ENCODE assay signal across 22 mouse cellular contexts in the genomic region with DNA sequence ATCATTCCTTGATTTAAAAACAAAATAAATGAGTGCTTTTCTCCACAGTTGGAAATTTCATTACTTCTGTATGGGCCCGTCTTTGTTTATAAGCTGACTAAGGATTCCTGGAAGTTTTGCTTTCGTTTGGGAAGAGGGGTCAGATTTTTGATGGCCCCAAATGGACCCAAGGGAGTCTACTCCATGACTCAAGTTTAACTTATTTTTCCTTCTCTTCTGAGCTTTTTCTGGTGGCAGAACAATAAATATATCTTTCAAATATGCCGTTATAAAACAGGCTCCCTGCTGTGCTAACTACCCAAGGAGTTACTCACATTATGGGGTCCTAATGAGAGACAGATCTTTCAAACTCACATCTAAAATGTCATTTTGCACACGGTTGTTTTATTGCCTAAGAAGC.
A peak's percentile ranks its signal among the peaks of the same experiment; 100 is the strongest.
DNase-seq lines count a peak whose midpoint lies in the region; ATAC-seq and TF ChIP-seq lines count a peak whose summit lies in the region.
"Had no signal": no experiment of that assay in that cellular context is flagged by ENCODE, and none has a peak within 500 bp of the region (broad histone marks: within the 10 kb centered on the region; RNA-seq: fewer than 3 reads in every experiment).

No protein-coding gene starts in this region.

- no peak overlapping the region for H3K27ac ChIP-seq in kidney, postnatal 0 days
- no peak overlapping the region for H3K27ac ChIP-seq in limb, embryonic 13.5 days
- H3K27ac ChIP-seq: forebrain, embryonic 12.5 days; heart, embryonic 15.5 days; hindbrain, postnatal 0 days; liver, embryonic 14.5 days; lung, embryonic 15.5 days; midbrain, embryonic 12.5 days; neural tube, embryonic 13.5 days had no signal

- DNase-seq in kidney, postnatal 0 days (ENCODE audit: low spot score), result peak; percentile 74
- DNase-seq in kidney, adult 11 months, result no peak
- DNase-seq in embryo, embryonic 10.5 days (ENCODE audit: low spot score), result peak; percentile 70
- DNase-seq in forelimb bud, embryonic 11.5 days (ENCODE audit: low read depth, low spot score), result peak; percentile 77
- no peak for DNase-seq in adrenal gland, postnatal 25 days
- DNase-seq in yolk sac, embryonic 10.5 days (ENCODE audit: low spot score), result no peak
- DNase-seq in heart, postnatal 36 days, result no peak
- DNase-seq: adrenal gland, adult 8-10 months; cerebellum, adult 9-10 months; gastrocnemius, postnatal 25 days; left cerebral cortex, postnatal 4 days; lung, postnatal 4 days; thymus, postnatal 4 days had no signal

- ATAC-seq in kidney, postnatal 0 days (replicated peaks; ENCODE audit: low FRiP score, low read depth), result no peak
- 0 out of 2 replicates have a peak, but pooled peaks have one; percentile 15 for ATAC-seq in limb, embryonic 13.5 days (ENCODE audit: low FRiP score, low read depth)
- ATAC-seq: hindbrain, postnatal 0 days; Patski had no signal

- no peaks in the 10 kb centered on the region for H3K9me3 ChIP-seq in kidney, postnatal 0 days (replicated peaks; ENCODE audit: low read length)
- no peaks in the 10 kb centered on the region for H3K9me3 ChIP-seq in limb, embryonic 13.5 days
- H3K9me3 ChIP-seq: forebrain, embryonic 12.5 days; heart, embryonic 15.5 days; lung, embryonic 15.5 days; midbrain, embryonic 12.5 days; neural tube, embryonic 13.5 days had no signal

- 13% methylated on average over 4 of the region's 4 CpGs for WGBS in kidney, postnatal 0 days
- 5% methylated on average over 4 of the region's 4 CpGs for WGBS in limb, embryonic 13.5 days

- H3K4me3 ChIP-seq in kidney, postnatal 0 days (replicated peaks; ENCODE audit: low read depth, low read length), result no peak overlapping the region
- no peak overlapping the region for H3K4me3 ChIP-seq in limb, embryonic 13.5 days
- H3K4me3 ChIP-seq: forebrain, embryonic 12.5 days; heart, embryonic 15.5 days; lung, embryonic 15.5 days; midbrain, embryonic 12.5 days; neural tube, embryonic 13.5 days had no signal

- no peaks in the 10 kb centered on the region for H3K36me3 ChIP-seq in kidney, postnatal 0 days (ENCODE audit: insufficient read depth, low read length)
- H3K36me3 ChIP-seq in limb, embryonic 13.5 days, result no peaks in the 10 kb centered on the region
- H3K36me3 ChIP-seq: forebrain, embryonic 12.5 days; heart, embryonic 15.5 days; lung, embryonic 15.5 days; midbrain, embryonic 12.5 days; neural tube, embryonic 13.5 days had no signal

- TF ChIP-seq CTCF in kidney, postnatal 0 days (IDR thresholded peaks at IDR 0.05; ENCODE audit: low read depth), result no peak

- no peaks in the 10 kb centered on the region for H3K27me3 ChIP-seq in kidney, postnatal 0 days (ENCODE audit: insufficient read depth, low read length)
- peaks cover 26% of the 10 kb centered on the region for H3K27me3 ChIP-seq in limb, embryonic 13.5 days
- H3K27me3 ChIP-seq: forebrain, embryonic 12.5 days; heart, embryonic 15.5 days; lung, embryonic 15.5 days; midbrain, embryonic 12.5 days; neural tube, embryonic 13.5 days; Patski had no signal

- H3K4me2 ChIP-seq in kidney, postnatal 0 days (ENCODE audit: low read length), result peak overlapping the region; percentile 27
- peak overlapping the region; percentile 30 for H3K4me2 ChIP-seq in limb, embryonic 13.5 days (replicated peaks)
- H3K4me2 ChIP-seq: forebrain, embryonic 12.5 days; heart, embryonic 15.5 days; lung, embryonic 15.5 days; midbrain, embryonic 12.5 days; neural tube, embryonic 13.5 days had no signal

- intact Hi-C loops in heart, postnatal 36 days (cut with DNase I), result no loop called here

- no peaks in the 10 kb centered on the region for H3K4me1 ChIP-seq in kidney, postnatal 0 days (replicated peaks; ENCODE audit: insufficient read depth, low read length)
- peaks cover 32% of the 10 kb centered on the region for H3K4me1 ChIP-seq in limb, embryonic 13.5 days
- H3K4me1 ChIP-seq: forebrain, embryonic 12.5 days; midbrain, embryonic 12.5 days had no signal

- H3K9ac ChIP-seq in kidney, postnatal 0 days (ENCODE audit: low read depth, low read length), result no peak overlapping the region
- no peak overlapping the region for H3K9ac ChIP-seq in limb, embryonic 13.5 days
- H3K9ac ChIP-seq: forebrain, embryonic 12.5 days; heart, embryonic 15.5 days; liver, embryonic 14.5 days; lung, embryonic 15.5 days; midbrain, embryonic 12.5 days; neural tube, embryonic 13.5 days had no signal

Comparison
In these comparisons a context has a peak if more than half of its experiments do, and no peak if none do; other contexts are left out.
1. DNase-seq: peak in kidney, postnatal 0 days (single experiment), embryo, embryonic 10.5 days (single experiment) and forelimb bud, embryonic 11.5 days (single experiment); none in kidney, adult 11 months (single experiment), adrenal gland, postnatal 25 days (single experiment), yolk sac, embryonic 10.5 days (single experiment) and heart, postnatal 36 days (0 of 2).